Mouse (Mus musculus) neural tube, embryonic 11.5 days (tissue): ENCODE results near the gene Ptprg. TPM values are rescaled to one million over a fixed set of nuclear protein-coding genes. Genes with fewer than 3 reads are reported as not detected.

ENCODE experiments used
- ATAC-seq: fragments of 200-750 bp; cut with Nextera tagmentation; 2 replicates; pipeline ENCODE4 v1.8.0; 2017; ENCODE audit warnings: moderate number of reproducible peaks, mild to moderate bottlenecking, moderate TSS enrichment, moderate library complexity; ENCODE audit not compliant: insufficient read depth, low FRiP score, low TSS enrichment
- DNase-seq: peaks from one replicate; pipeline ENCODE4 v3.0.0-alpha.2; 2015; ENCODE audit warnings: low spot score
- H3K27ac ChIP-seq: fragments of 300-500 bp; sonication (generic); 2 replicates; pipeline ENCODE4 v1.5.1; 2014; ENCODE audit warnings: low read depth, mild to moderate bottlenecking, low read length
- H3K27me3 ChIP-seq: fragments of 300-500 bp; sonication (generic); 2 replicates; pipeline ENCODE4 v1.6.1; 2014; ENCODE audit warnings: mild to moderate bottlenecking, low read length, mixed read lengths; ENCODE audit not compliant: control insufficient read depth, insufficient read depth
- H3K36me3 ChIP-seq: fragments of 300-500 bp; sonication (generic); 2 replicates; pipeline ENCODE4 v1.6.1; 2014; ENCODE audit warnings: mild to moderate bottlenecking, low read length, moderate library complexity, mixed read lengths; ENCODE audit not compliant: control insufficient read depth, insufficient read depth
- H3K4me1 ChIP-seq: fragments of 300-500 bp; sonication (generic); 2 replicates; pipeline ENCODE4 v1.6.1; 2014; ENCODE audit warnings: low read length, mixed read lengths; ENCODE audit not compliant: control insufficient read depth, insufficient read depth
- H3K4me2 ChIP-seq: fragments of 300-500 bp; sonication (generic); 2 replicates; pipeline ENCODE4 v1.6.1; 2014; ENCODE audit warnings: low read depth, mild to moderate bottlenecking, moderate library complexity
- H3K4me3 ChIP-seq: fragments of 300-500 bp; sonication (generic); 2 replicates; pipeline ENCODE4 v1.5.1; 2014; ENCODE audit warnings: low read depth, low read length
- H3K9ac ChIP-seq: fragments of 300-500 bp; sonication (generic); 2 replicates; pipeline ENCODE4 v1.6.1; 2014; ENCODE audit warnings: mild to moderate bottlenecking, low read length
- H3K9me3 ChIP-seq: fragments of 300-500 bp; sonication (generic); 2 replicates; pipeline ENCODE4 v1.6.1; 2016; ENCODE audit warnings: low read length; ENCODE audit not compliant: control insufficient read depth
- WGBS: fragments of 180-500 bp; shearing (Covaris S2); extraction: QIAGEN DNeasy Blood & Tissue Kit; methylation state at CpG from one replicate; pipeline ENCODE4 v1.1.7; 2014; 5-methylcytosine and 5-hydroxymethylcytosine counted together
- polyA plus RNA-seq: library from polyadenylated mRNA; unstranded; fragments of >200 nt; fragmentation: Nextera tagmentation; extraction: Ambion mirVana; gene quantifications from 2 replicates; pipeline ENCODE4 v1.2.1, GENCODE M21; 2014

Gene Ptprg
- polyA plus RNA-seq, 1 experiment from 2014 or later: 40.8 TPM

GRCm38 (mm10) chr14:11691531-11691930 lies 138.2 kb downstream of the Ptprg start:
- Histone ChIP-seq H3K4me1 (no peaks in the 10 kb centered on the region), H3K27me3 (no peaks in the 10 kb centered on the region), H3K36me3 (no peaks in the 10 kb centered on the region), H3K9me3 (no peaks in the 10 kb centered on the region), H3K4me2 (no peak overlapping the region), H3K4me3 (no peak overlapping the region), H3K27ac (no peak overlapping the region), H3K9ac (no peak overlapping the region)
- ATAC-seq (no peak), DNase-seq (no peak)
- 81% methylated on average over 3 of the region's 3 CpGs for WGBS

DNA sequence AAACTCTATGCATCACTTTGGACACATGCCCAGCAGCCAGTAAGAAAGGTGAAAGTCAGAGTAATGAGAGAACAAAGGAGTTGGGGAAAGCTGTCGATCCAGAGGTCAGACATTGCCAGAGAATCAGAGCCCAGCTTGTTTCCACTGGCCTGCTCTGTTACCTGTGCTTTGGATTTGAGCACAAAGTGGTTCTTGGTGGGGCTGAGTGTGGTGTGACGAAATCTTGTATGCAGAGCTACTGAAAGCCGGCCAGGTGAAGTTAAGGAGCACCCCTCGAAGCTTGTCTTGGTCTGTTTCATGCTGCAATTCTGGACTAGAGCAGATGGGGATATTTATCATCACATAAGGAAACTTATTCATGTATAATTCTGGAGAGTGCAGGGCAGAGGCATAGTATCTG lies 145.5 kb downstream of the Ptprg start:
- Histone ChIP-seq H3K4me2 (no peak overlapping the region), H3K36me3 (no peaks in the 10 kb centered on the region), H3K9ac (no peak overlapping the region), H3K4me1 (no peaks in the 10 kb centered on the region), H3K27ac (no peak overlapping the region), H3K4me3 (no peak overlapping the region), H3K9me3 (no peaks in the 10 kb centered on the region), H3K27me3 (no peaks in the 10 kb centered on the region)
- 88% methylated on average over 4 of the region's 4 CpGs for WGBS
- no peak for DNase-seq
- no peak for ATAC-seq

DNA sequence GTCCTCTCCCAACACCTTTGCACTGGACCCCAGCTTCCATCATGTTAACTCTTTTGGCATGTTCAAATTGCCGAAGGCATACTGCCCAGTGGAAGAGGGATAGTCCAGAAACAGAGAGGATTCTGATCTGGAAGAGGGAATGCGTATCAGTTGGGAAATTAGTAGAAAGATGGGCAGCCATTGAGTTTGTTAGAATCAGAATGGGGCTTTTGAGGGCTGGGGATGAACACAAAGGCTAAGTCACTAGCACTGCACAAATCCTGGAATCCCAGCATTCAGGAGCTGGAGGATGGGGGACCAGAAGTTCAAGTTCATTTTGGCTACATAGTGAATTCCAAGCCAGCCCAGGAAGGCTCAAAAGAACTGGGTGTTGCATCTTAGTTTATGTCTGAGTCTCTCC lies 146.3 kb downstream of the Ptprg start:
- 96% methylated on average over 2 of the region's 2 CpGs for WGBS
- no peaks in the 10 kb centered on the region for H3K27me3 ChIP-seq
- H3K4me2 ChIP-seq: no peak overlapping the region
- H3K4me1 ChIP-seq: peaks cover under 1% of the 10 kb centered on the region; the same call in 1 of the 2 replicates
- no peaks in the 10 kb centered on the region for H3K9me3 ChIP-seq
- ATAC-seq: no peak
- H3K27ac ChIP-seq: no peak overlapping the region
- H3K4me3 ChIP-seq: no peak overlapping the region
- no peak for DNase-seq
- H3K9ac ChIP-seq: no peak overlapping the region
- H3K36me3 ChIP-seq: no peaks in the 10 kb centered on the region

DNA sequence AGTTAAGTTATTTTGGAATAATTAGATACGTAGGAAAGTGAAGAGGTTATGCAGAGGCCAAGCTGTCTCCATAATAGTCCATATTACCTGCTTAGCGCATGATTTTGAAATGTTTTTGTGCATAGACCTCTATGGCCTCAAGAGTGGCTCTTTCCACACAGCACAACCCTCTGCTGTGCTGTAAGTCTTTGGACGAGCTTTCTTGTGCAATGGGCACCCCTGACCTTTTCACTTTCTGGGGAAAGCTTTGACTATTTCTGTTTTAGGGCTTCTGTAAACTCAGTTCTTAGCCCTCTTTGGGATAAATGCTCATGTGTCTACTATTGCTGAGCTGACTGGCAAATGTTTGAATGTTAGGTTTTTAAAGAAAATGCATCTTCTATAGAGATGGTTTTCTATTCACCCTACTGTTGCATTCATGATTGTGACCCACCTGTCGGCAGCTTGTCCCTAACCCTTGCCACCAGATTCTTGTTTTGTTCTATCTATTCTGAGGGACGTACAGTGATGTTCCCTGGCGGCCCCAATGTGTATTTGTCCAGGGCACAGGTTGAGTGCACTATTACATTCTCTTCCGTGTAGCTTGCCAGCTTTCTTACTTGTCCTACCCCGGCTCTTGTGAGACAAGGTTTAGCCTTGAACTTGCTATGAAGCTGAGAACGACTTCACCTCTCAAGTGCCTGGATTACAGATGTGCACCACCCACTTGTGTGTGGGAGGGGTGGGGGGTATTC lies 148.4 kb downstream of the Ptprg start:
- Histone ChIP-seq H3K9ac (no peak overlapping the region), H3K4me3 (no peak overlapping the region)
- 87% methylated on average over 9 of the region's 9 CpGs for WGBS

DNA sequence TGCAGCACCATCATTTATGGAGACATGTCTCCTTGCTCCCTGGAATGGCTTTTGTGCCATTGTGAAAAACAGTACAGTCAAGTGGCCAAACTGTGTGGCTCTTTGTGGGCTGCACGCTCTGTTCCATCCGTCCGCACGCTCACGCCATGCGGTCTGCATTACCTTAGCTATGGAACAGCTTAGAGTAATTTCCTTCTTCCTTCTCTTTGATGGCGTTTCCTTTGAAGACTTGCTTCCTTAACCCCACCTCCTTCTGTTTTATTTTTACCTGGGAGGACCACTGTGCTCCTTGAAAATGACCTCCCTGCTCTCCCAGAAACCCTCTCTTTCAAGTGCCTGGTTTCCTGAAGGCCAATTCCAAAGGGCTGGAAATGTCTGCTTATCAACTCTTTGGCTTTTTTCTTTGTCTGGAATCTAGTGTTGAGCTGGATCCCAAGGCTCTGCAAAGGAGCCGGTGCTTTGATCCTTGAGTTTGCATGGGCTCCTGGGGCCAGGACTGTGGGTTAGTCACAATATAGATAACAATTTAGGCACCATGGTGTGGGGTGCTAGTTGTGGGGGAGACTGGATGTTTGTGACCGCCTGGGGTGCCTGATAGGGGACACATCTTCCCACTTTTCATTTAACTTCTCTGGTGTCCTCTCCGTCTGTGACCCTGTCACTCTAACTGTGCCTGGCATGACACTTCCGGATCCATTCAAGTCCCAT lies 149.6 kb downstream of the Ptprg start:
- Histone ChIP-seq H3K4me3 (no peak overlapping the region), H3K27me3 (no peaks in the 10 kb centered on the region), H3K9ac (no peak overlapping the region), H3K4me2 (no peak overlapping the region), H3K36me3 (no peaks in the 10 kb centered on the region), H3K9me3 (no peaks in the 10 kb centered on the region), H3K27ac (no peak overlapping the region), H3K4me1 (peaks cover 5% of the 10 kb centered on the region; the same call in 1 of the 2 replicates)
- DNase-seq: no peak
- WGBS: 56% methylated on average over 11 of the region's 11 CpGs
- no peak for ATAC-seq

More for the DNA sequence above, 148.4 kb downstream of the Ptprg start:
- DNase-seq: no peak
- Histone ChIP-seq H3K27ac (no peak overlapping the region), H3K9me3 (no peaks in the 10 kb centered on the region), H3K4me1 (peaks cover 5% of the 10 kb centered on the region; the same call in 1 of the 2 replicates), H3K4me2 (no peak overlapping the region), H3K36me3 (no peaks in the 10 kb centered on the region), H3K27me3 (no peaks in the 10 kb centered on the region)
- no peak for ATAC-seq

GRCm38 (mm10) chr14:11704871-11705270 lies 151.5 kb downstream of the Ptprg start:
- no peak overlapping the region for H3K27ac ChIP-seq
- H3K4me1 ChIP-seq: peaks cover 5% of the 10 kb centered on the region; the same call in 1 of the 2 replicates
- H3K27me3 ChIP-seq: no peaks in the 10 kb centered on the region
- ATAC-seq (no peak), DNase-seq (no peak)
- no peaks in the 10 kb centered on the region for H3K9me3 ChIP-seq
- H3K36me3 ChIP-seq: no peaks in the 10 kb centered on the region
- no peak overlapping the region for H3K9ac ChIP-seq
- WGBS: 18% methylated on average over 2 of the region's 2 CpGs
- no peak overlapping the region for H3K4me2 ChIP-seq
- no peak overlapping the region for H3K4me3 ChIP-seq

GRCm38 (mm10) chr14:11709352-11709751 lies 156.0 kb downstream of the Ptprg start:
- peaks cover 5% of the 10 kb centered on the region; the same call in 1 of the 2 replicates for H3K4me1 ChIP-seq
- H3K9me3 ChIP-seq: no peaks in the 10 kb centered on the region
- DNase-seq (no peak), ATAC-seq (no peak)
- H3K9ac ChIP-seq: no peak overlapping the region
- H3K4me3 ChIP-seq: no peak overlapping the region
- H3K36me3 ChIP-seq: no peaks in the 10 kb centered on the region
- no peak overlapping the region for H3K27ac ChIP-seq
- WGBS: 73% methylated on average over 2 of the region's 2 CpGs
- no peak overlapping the region for H3K4me2 ChIP-seq
- H3K27me3 ChIP-seq: no peaks in the 10 kb centered on the region

DNA sequence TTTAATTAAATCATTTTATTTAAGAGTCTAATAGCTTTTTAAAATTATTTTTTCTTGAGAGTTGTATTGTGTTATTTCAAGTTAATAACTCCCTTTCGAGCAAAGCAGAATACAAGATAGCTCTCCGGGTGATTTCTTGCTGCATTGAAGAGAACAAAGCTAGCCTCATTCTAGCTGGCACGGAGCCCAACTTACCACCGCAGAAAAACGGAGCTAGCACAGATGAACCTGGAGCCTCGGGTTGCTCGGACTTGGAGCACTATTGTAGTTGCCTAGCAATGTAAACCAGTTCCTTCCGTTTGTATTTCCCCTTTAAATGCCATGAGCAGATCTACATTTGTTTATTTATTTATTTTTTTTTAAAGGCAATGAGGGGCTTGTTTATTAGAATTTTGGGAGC lies 156.5 kb downstream of the Ptprg start:
- ATAC-seq (no peak), DNase-seq (no peak)
- Histone ChIP-seq H3K27me3 (no peaks in the 10 kb centered on the region), H3K4me2 (no peak overlapping the region), H3K4me1 (peaks cover 3% of the 10 kb centered on the region; the same call in 1 of the 2 replicates), H3K36me3 (no peaks in the 10 kb centered on the region), H3K9ac (no peak overlapping the region), H3K4me3 (no peak overlapping the region), H3K9me3 (no peaks in the 10 kb centered on the region), H3K27ac (no peak overlapping the region)
- WGBS: 83% methylated on average over 8 of the region's 8 CpGs
